Mouse (Mus musculus) ES-E14 (cell line): ENCODE results near the gene Tada1. TPM values are rescaled to one million over a fixed set of nuclear protein-coding genes. Genes with fewer than 3 reads are reported as not detected.
A peak's percentile ranks its signal among the peaks of the same experiment; 100 is the strongest.

Experiments
- DNase-seq: peaks from one replicate; pipeline ENCODE4 v3.0.0-alpha.2; 2013; ENCODE audit warnings: low read depth, low spot score
- H3K27ac ChIP-seq: 2 replicates; pipeline ENCODE4 v1.5.1; 2012; ENCODE audit warnings: low read depth, mild to moderate bottlenecking, low read length, moderate library complexity, mixed read lengths; ENCODE audit not compliant: poor library complexity, insufficient read depth, severe bottlenecking
- H3K36me3 ChIP-seq: 2 replicates; pipeline ENCODE4 v1.6.1; 2012; ENCODE audit warnings: mild to moderate bottlenecking, low read length, moderate library complexity, mixed read lengths; ENCODE audit not compliant: control insufficient read depth, poor library complexity, insufficient read depth, severe bottlenecking
- H3K4me1 ChIP-seq, 2 experiments: fragments of 150-350 bp in 1 of 2; sonication (generic) in 1 of 2; 2 replicates each; pipeline ENCODE4 v1.6.1; 2012; ENCODE audit warnings: low read length in 2 of 2, mild to moderate bottlenecking in 1 of 2, mixed read lengths in 1 of 2; ENCODE audit not compliant: control insufficient read depth in 2 of 2, insufficient read depth in 2 of 2, poor library complexity in 1 of 2
- H3K4me3 ChIP-seq, 2 experiments: fragments of 150-350 bp in 1 of 2; sonication (generic) in 1 of 2; 2 replicates each; pipeline ENCODE4 v1.5.1; 2012; ENCODE audit warnings: low read length in 2 of 2, low read depth in 1 of 2, mild to moderate bottlenecking in 1 of 2, mixed read lengths in 1 of 2; ENCODE audit not compliant: insufficient read depth in 1 of 2, poor library complexity in 1 of 2, severe bottlenecking in 1 of 2
- H3K9ac ChIP-seq: 2 replicates; pipeline ENCODE4 v1.6.1; 2012; ENCODE audit warnings: low read depth, mild to moderate bottlenecking, low read length, mixed read lengths; ENCODE audit not compliant: poor library complexity, insufficient read depth, severe bottlenecking
- H3K9me3 ChIP-seq: fragments of 150-350 bp; sonication (generic); 2 replicates; pipeline ENCODE4 v1.6.1; 2012; ENCODE audit warnings: low read depth, mild to moderate bottlenecking, low read length; ENCODE audit not compliant: control insufficient read depth, insufficient read depth
- CHD2 ChIP-seq: IDR thresholded peaks from 2 replicates; pipeline ENCODE4 v1.6.1; 2014; ENCODE audit warnings: mild to moderate bottlenecking, low read depth, low read length, inconsistent platforms
- HCFC1 ChIP-seq: IDR thresholded peaks from 2 replicates; pipeline ENCODE4 v1.6.1; 2012; ENCODE audit warnings: low read length, inconsistent platforms, borderline replicate concordance; ENCODE audit not compliant: insufficient read depth
- MAFK ChIP-seq: IDR thresholded peaks from 2 replicates; pipeline ENCODE4 v1.6.1; 2014; ENCODE audit warnings: mild to moderate bottlenecking, low read depth, low read length, inconsistent platforms; ENCODE audit not compliant: insufficient read depth
- ZC3H11A ChIP-seq: IDR thresholded peaks from 2 replicates; pipeline ENCODE4 v1.6.1; 2012; ENCODE audit warnings: low read depth, mild to moderate bottlenecking, inconsistent platforms, low read length, borderline replicate concordance
- ZNF384 ChIP-seq: IDR thresholded peaks from 2 replicates; pipeline ENCODE4 v1.6.1; 2012; ENCODE audit warnings: low read depth, low read length, inconsistent platforms
- in situ Hi-C, 2 experiments: fragments of 600-800 bp; cut with MboI; formaldehyde crosslinking; loops; one replicate each; pipeline ENCODE4 v1.15.1; 2025; ENCODE audit warnings: low sequenced_read_pairs in 2 of 2, inconsistent platforms in 1 of 2; ENCODE audit not compliant: unreplicated experiment in 2 of 2
- total RNA-seq: library from RNA; depleted of rRNA; stranded (reverse); fragments of 300-350 nt; gene quantifications from 2 replicates; pipeline ENCODE4 v1.2.3, GENCODE M21; 2012

Tada1 gene
- total RNA-seq, 1 experiment: 5.5 TPM

DNA sequence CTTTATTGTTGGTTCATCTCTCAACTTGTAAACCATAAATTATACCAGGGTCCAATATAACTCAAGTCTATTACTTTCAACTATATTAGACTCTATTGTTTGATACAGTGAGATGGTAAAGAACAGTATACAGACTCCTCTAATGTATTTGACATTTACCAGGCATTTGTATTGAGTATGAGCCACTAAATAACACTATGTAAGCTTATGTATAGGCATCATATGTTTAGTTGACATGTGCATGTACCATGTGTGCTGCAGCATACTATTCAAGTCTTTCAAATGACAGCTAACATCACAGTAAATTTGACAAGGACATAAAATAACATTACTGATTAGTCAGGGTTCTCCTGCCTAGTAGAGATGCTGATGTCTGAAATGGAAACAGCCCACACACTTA is 15.8 kb upstream of the Tada1 start:
- no peak overlapping the region for H3K4me3 ChIP-seq
- no peaks in the 10 kb centered on the region for H3K9me3 ChIP-seq
- no peak overlapping the region for H3K9ac ChIP-seq
- TF ChIP-seq HCFC1 (no peak), ZC3H11A (no peak), MAFK (no peak), CHD2 (no peak), ZNF384 (no peak)
- DNase-seq: no peak
- H3K27ac ChIP-seq: no peak overlapping the region
- H3K4me1 ChIP-seq: no peaks in the 10 kb centered on the region
- H3K36me3 ChIP-seq: no peaks in the 10 kb centered on the region
- in situ Hi-C loops: no loop called here

DNA sequence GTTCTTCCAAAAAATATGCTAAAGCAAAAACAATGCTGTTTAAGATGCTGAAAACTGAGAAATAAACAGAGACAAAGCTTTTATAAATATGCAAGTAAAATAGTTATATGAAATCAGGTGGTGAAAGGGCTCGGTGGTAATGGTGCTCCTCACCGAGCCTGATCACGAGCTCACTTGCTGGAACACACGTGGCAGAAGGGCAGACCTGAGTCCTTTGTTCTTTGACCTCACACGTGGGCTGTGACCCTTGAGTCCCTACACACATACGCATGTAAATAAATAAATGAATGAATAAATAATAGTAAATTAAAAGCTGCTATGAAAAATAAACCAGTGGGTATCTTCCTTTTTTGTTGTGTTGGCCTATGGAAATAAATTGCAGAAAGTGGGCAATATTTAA is 1.7 kb upstream of the Tada1 start:
- Histone ChIP-seq H3K9me3 (no peaks in the 10 kb centered on the region), H3K27ac (no peak overlapping the region), H3K9ac (no peak overlapping the region), H3K36me3 (no peaks in the 10 kb centered on the region), H3K4me1 (no peaks in the 10 kb centered on the region), H3K4me3 (no peak overlapping the region)
- in situ Hi-C loops: no loop called here
- no peak for DNase-seq
- no peak for TF ChIP-seq HCFC1
- no peak for TF ChIP-seq ZNF384

- in situ Hi-C loops: no loop called here
- no peak overlapping the region for H3K27ac ChIP-seq
- no peak for TF ChIP-seq ZNF384
- TF ChIP-seq HCFC1: no peak
- no peak for TF ChIP-seq MAFK
- no peak for TF ChIP-seq CHD2
- no peak for TF ChIP-seq ZC3H11A
- H3K9ac ChIP-seq: peak overlapping the region; percentile 83
- H3K4me3 ChIP-seq: peak overlapping the region; percentile 76 to 90; a peak in 3 of 4 replicates
- DNase-seq: no peak
- no peaks in the 10 kb centered on the region for H3K9me3 ChIP-seq
- H3K4me1 ChIP-seq: no peaks in the 10 kb centered on the region
- no peaks in the 10 kb centered on the region for H3K36me3 ChIP-seq
Observed at GRCm38 (mm10) chr1:166378431-166379012, 375 bp upstream of the Tada1 start.

DNA sequence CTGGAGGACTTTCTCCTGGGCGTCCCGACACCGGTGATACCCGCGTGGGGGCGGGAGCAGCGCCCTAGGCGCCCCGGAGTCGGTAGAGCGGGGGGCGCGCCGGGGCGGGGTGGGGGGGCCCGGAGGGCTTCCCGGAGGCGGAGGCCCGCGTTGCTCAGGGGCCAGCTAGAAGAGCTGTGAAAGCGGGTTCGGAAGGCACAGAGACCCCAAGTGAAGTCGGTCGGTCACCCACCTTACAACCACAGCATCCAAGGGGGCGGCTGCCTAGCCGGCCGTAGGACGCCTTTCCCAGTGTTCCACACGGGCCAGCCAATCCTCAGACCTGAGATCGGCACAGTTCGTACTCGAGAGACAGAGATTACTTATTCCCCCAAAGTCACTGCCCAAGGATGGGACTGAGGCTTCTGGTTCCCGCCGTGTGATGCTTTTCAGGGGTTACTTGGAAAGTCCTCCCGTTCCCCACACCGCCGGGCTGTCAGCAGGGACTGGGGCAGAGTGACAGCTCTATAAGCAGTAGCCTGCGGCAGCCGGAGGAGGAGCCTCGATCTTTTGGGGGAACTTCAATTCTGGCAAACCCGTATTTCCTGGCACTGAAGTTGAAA is 834 bp downstream of the Tada1 start:
- H3K9me3 ChIP-seq: no peaks in the 10 kb centered on the region
- peak overlapping the region; percentile 83 for H3K9ac ChIP-seq
- DNase-seq: no peak
- in situ Hi-C loops: no loop called here
- no peak overlapping the region for H3K27ac ChIP-seq
- no peaks in the 10 kb centered on the region for H3K36me3 ChIP-seq
- TF ChIP-seq ZC3H11A (no peak), HCFC1 (no peak), CHD2 (no peak), MAFK (no peak), ZNF384 (no peak)
- peak overlapping the region; percentile 76 to 90 for H3K4me3 ChIP-seq
- no peaks in the 10 kb centered on the region for H3K4me1 ChIP-seq

DNA sequence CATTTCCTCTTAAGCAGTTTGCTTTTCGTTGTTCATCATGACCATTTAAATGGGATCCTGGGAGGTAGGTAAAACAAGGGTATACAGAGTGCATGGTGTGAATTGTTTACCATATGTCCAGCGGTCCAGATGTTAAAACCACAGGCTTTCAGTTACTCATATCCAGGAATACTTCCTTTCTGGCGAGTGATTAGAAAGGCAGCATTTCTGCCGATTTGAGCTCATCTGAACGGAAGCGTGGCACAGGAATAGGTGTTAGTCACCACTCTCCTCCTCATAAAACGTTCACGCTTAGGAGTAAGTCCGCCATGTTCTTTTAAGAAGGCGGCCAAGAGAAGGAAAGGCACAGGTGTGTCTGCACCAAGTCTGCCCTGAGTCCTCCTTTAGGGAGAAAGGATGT is 2.4 kb downstream of the Tada1 start:
- in situ Hi-C loops: no loop called here
- no peak overlapping the region for H3K9ac ChIP-seq
- no peak for TF ChIP-seq ZC3H11A
- TF ChIP-seq HCFC1: no peak
- no peak for TF ChIP-seq MAFK
- no peak for TF ChIP-seq CHD2
- no peak for TF ChIP-seq ZNF384
- no peaks in the 10 kb centered on the region for H3K36me3 ChIP-seq
- no peak overlapping the region for H3K27ac ChIP-seq
- DNase-seq: no peak
- no peak overlapping the region for H3K4me3 ChIP-seq
- H3K4me1 ChIP-seq: no peaks in the 10 kb centered on the region
- no peaks in the 10 kb centered on the region for H3K9me3 ChIP-seq
